Mouse (Mus musculus) lung, embryonic 14.5 days (tissue): ENCODE results near the gene Nol12. TPM values are rescaled to one million over a fixed set of nuclear protein-coding genes. Genes with fewer than 3 reads are reported as not detected.

Source experiments
- ATAC-seq: fragments of 200-750 bp; cut with Nextera tagmentation; 2 replicates; pipeline ENCODE4 v1.8.0; 2017; ENCODE audit warnings: mild to moderate bottlenecking, moderate TSS enrichment, moderate library complexity; ENCODE audit not compliant: insufficient read depth
- DNase-seq: peaks from one replicate; pipeline ENCODE4 v3.0.0-alpha.2; 2015
- H3K27ac ChIP-seq: fragments of 300-500 bp; sonication (generic); 2 replicates; pipeline ENCODE4 v1.5.1; 2014; ENCODE audit warnings: low read depth, mild to moderate bottlenecking, moderate library complexity
- H3K27me3 ChIP-seq: fragments of 300-500 bp; sonication (generic); 2 replicates; pipeline ENCODE4 v1.6.1; 2014; ENCODE audit warnings: low read length, control low read depth; ENCODE audit not compliant: insufficient read depth
- H3K36me3 ChIP-seq: fragments of 300-500 bp; sonication (generic); 2 replicates; pipeline ENCODE4 v1.6.1; 2014; ENCODE audit warnings: control low read depth; ENCODE audit not compliant: insufficient read depth
- H3K4me1 ChIP-seq: fragments of 300-500 bp; sonication (generic); 2 replicates; pipeline ENCODE4 v1.6.1; 2014; ENCODE audit warnings: antibody characterized with exemption, control low read depth; ENCODE audit not compliant: insufficient read depth
- H3K4me2 ChIP-seq: fragments of 300-500 bp; sonication (generic); 2 replicates; pipeline ENCODE4 v1.6.1; 2014; ENCODE audit warnings: mild to moderate bottlenecking
- H3K4me3 ChIP-seq: fragments of 300-500 bp; sonication (generic); 2 replicates; pipeline ENCODE4 v1.5.1; 2014; ENCODE audit warnings: low read depth, low read length
- H3K9ac ChIP-seq: fragments of 300-500 bp; sonication (generic); 2 replicates; pipeline ENCODE4 v1.6.1; 2014
- H3K9me3 ChIP-seq: fragments of 300-500 bp; sonication (generic); 2 replicates; pipeline ENCODE4 v1.6.1; 2016; ENCODE audit warnings: low read depth, low read length, control low read depth
- CTCF ChIP-seq: IDR thresholded peaks from 2 replicates; pipeline ENCODE4 v1.5.1; 2016; ENCODE audit warnings: antibody characterized with exemption, low read depth
- WGBS: fragments of 180-500 bp; shearing (Covaris S2); extraction: QIAGEN DNeasy Blood & Tissue Kit; methylation state at CpG from one replicate; pipeline ENCODE4 v1.1.7; 2014; 5-methylcytosine and 5-hydroxymethylcytosine counted together
- polyA plus RNA-seq: library from polyadenylated mRNA; unstranded; fragments of >200 nt; fragmentation: Nextera tagmentation; extraction: Ambion mirVana; gene quantifications from 2 replicates; pipeline ENCODE4 v1.2.1, GENCODE M21; 2014

Nol12 gene
- polyA plus RNA-seq, 1 experiment from 2014 or later, result 57.4 TPM

GRCm38 (mm10) chr15:78947657-78948056 is 12.9 kb downstream of the Nol12 start, which contains the start of gene Triobp:
Triobp (plus strand) TSS chr15:78947724.
- peak within 1 kb of the TSS; percentile 56; the same call in 1 of the 2 replicates for H3K27ac ChIP-seq
- TF ChIP-seq CTCF, result no peak

GRCm38 (mm10) chr15:78948152-78948725 is 13.5 kb downstream of the Nol12 start:
- ATAC-seq (0 out of 2 replicates have a peak, but pooled peaks have one; percentile 4), DNase-seq (no peak)
- Histone ChIP-seq H3K4me2 (peak overlapping the region; percentile 77), H3K9ac (peak overlapping the region; percentile 46), H3K27ac (peak overlapping the region; percentile 56; the same call in 1 of the 2 replicates), H3K4me3 (peak overlapping the region; percentile 38), H3K27me3 (no peaks in the 10 kb centered on the region; the same call in 1 of the 2 replicates), H3K36me3 (no peaks in the 10 kb centered on the region), H3K9me3 (no peaks in the 10 kb centered on the region), H3K4me1 (no peaks in the 10 kb centered on the region)
- TF ChIP-seq CTCF, result no peak
- 3% methylated on average over 11 of the region's 11 CpGs for WGBS

More at GRCm38 (mm10) chr15:78947657-78948056, 12.9 kb downstream of the Nol12 start, which contains the start of gene Triobp:
- peak; percentile 98 for ATAC-seq
- Histone ChIP-seq H3K4me2 (peak within 1 kb of the TSS; percentile 77), H3K9ac (peak within 1 kb of the TSS; percentile 46), H3K4me1 (no peaks in the 10 kb centered on the region), H3K4me3 (peak within 1 kb of the TSS; percentile 38), H3K27me3 (no peaks in the 10 kb centered on the region; the same call in 1 of the 2 replicates), H3K9me3 (no peaks in the 10 kb centered on the region), H3K36me3 (no peaks in the 10 kb centered on the region)
- under 1% methylated on average over 24 of the region's 24 CpGs for WGBS
- peak; percentile 97 for DNase-seq

GRCm38 (mm10) chr15:78948883-78949282 is 14.2 kb downstream of the Nol12 start:
- no peaks in the 10 kb centered on the region; the same call in 1 of the 2 replicates for H3K27me3 ChIP-seq
- H3K4me3 ChIP-seq, result no peak overlapping the region
- WGBS, result 92% methylated on average over 3 of the region's 3 CpGs
- DNase-seq, result no peak
- no peaks in the 10 kb centered on the region for H3K36me3 ChIP-seq
- ATAC-seq, result no peak
- no peaks in the 10 kb centered on the region for H3K9me3 ChIP-seq
- no peaks in the 10 kb centered on the region for H3K4me1 ChIP-seq
- no peak overlapping the region for H3K9ac ChIP-seq
- TF ChIP-seq CTCF, result no peak
- H3K27ac ChIP-seq, result no peak overlapping the region
- H3K4me2 ChIP-seq, result no peak overlapping the region

GRCm38 (mm10) chr15:78955663-78956062 is 20.9 kb downstream of the Nol12 start:
- Histone ChIP-seq H3K27me3 (no peaks in the 10 kb centered on the region), H3K9me3 (no peaks in the 10 kb centered on the region), H3K9ac (no peak overlapping the region), H3K4me3 (no peak overlapping the region), H3K4me1 (no peaks in the 10 kb centered on the region), H3K4me2 (no peak overlapping the region), H3K27ac (no peak overlapping the region), H3K36me3 (no peaks in the 10 kb centered on the region)
- DNase-seq (no peak), ATAC-seq (no peak)
- WGBS, result 68% methylated on average over 3 of the region's 3 CpGs
- 0 out of 2 replicates have a peak, but pooled peaks have one; percentile 4 for TF ChIP-seq CTCF

- H3K9me3 ChIP-seq, result no peaks in the 10 kb centered on the region
- H3K27ac ChIP-seq, result no peak overlapping the region
- H3K27me3 ChIP-seq, result no peaks in the 10 kb centered on the region
- WGBS, result 64% methylated on average over 4 of the region's 4 CpGs
- H3K9ac ChIP-seq, result no peak overlapping the region
- no peaks in the 10 kb centered on the region for H3K36me3 ChIP-seq
- no peak overlapping the region for H3K4me3 ChIP-seq
- H3K4me2 ChIP-seq, result no peak overlapping the region
- DNase-seq, result peak; percentile 32
- ATAC-seq, result peak; percentile 41; the same call in 1 of the 2 replicates
- peak; percentile 59 for TF ChIP-seq CTCF
- H3K4me1 ChIP-seq, result no peaks in the 10 kb centered on the region
These were observed 21.6 kb downstream of the Nol12 start for GRCm38 (mm10) chr15:78956351-78956750.

GRCm38 (mm10) chr15:78957021-78957420 is 22.3 kb downstream of the Nol12 start:
- Histone ChIP-seq H3K36me3 (no peaks in the 10 kb centered on the region), H3K4me3 (no peak overlapping the region), H3K9ac (no peak overlapping the region), H3K4me1 (no peaks in the 10 kb centered on the region), H3K9me3 (no peaks in the 10 kb centered on the region), H3K27ac (no peak overlapping the region; the same call in 1 of the 2 replicates), H3K27me3 (no peaks in the 10 kb centered on the region), H3K4me2 (no peak overlapping the region)
- DNase-seq (no peak), ATAC-seq (no peak)
- WGBS, result 39% methylated on average over 15 of the region's 15 CpGs
- TF ChIP-seq CTCF, result no peak

- TF ChIP-seq CTCF, result no peak
- no peaks in the 10 kb centered on the region for H3K9me3 ChIP-seq
- no peak for ATAC-seq
- no peaks in the 10 kb centered on the region for H3K4me1 ChIP-seq
- WGBS, result 79% methylated on average over 11 of the region's 11 CpGs
- H3K36me3 ChIP-seq, result no peaks in the 10 kb centered on the region
- DNase-seq, result no peak
- H3K9ac ChIP-seq, result no peak overlapping the region
- H3K4me3 ChIP-seq, result no peak overlapping the region
- no peak overlapping the region for H3K27ac ChIP-seq
- no peaks in the 10 kb centered on the region for H3K27me3 ChIP-seq
- no peak overlapping the region for H3K4me2 ChIP-seq
These were observed 24.8 kb downstream of the Nol12 start for GRCm38 (mm10) chr15:78959537-78959936.
